Mouse (Mus musculus): ENCODE data around the gene Stip1. TPM values are rescaled to one million over a fixed set of nuclear protein-coding genes. Genes with fewer than 3 reads are reported as not detected.
A peak's percentile ranks its signal among the peaks of the same experiment; 100 is the strongest.

Stip1 gene
- total RNA-seq, 1 experiment from 2014 or later: 257 TPM

- no peak for ATAC-seq (replicated peaks; ENCODE audit: low read depth, poor library complexity, severe bottlenecking)
These were observed 51.9 kb downstream of the Stip1 start for GRCm38 (mm10) chr19:6987904-6988285.

GRCm38 (mm10) chr19:6987061-6987903 is 52.5 kb downstream of the Stip1 start, which contains the start of gene Vegfb:
Gene Vegfb, minus strand, starts transcription at chr19:6987651.
- ATAC-seq (replicated peaks; ENCODE audit: low read depth, poor library complexity, severe bottlenecking): peak; percentile 27

GRCm38 (mm10) chr19:6985951-6986708 is 53.6 kb downstream of the Stip1 start:
- no peak for ATAC-seq (replicated peaks; ENCODE audit: low read depth, poor library complexity, severe bottlenecking)

DNA sequence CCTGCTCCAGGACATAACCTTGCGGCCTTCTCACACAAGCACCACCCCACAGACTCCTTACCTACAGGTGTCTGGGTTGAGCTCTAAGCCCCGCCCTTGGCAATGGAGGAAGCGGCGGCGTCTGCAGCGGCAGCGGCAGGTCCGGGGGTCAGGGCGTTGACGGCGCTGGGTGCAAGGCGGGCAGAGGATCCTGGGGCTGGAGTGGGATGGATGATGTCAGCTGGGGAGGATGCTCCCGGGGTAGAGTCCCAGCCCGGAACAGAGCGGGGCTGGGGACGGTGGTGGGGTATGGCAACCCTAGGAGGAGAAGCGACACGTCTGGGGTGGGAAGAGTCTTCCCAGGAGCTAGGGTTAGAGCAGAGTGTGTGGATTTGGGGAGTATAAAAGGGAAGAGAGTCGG is 54.5 kb downstream of the Stip1 start:
- ATAC-seq (replicated peaks; ENCODE audit: low read depth, poor library complexity, severe bottlenecking): no peak

GRCm38 (mm10) chr19:6983621-6984020 is 56.1 kb downstream of the Stip1 start:
- ATAC-seq (replicated peaks; ENCODE audit: low read depth, poor library complexity, severe bottlenecking): no peak

- no peak for ATAC-seq (replicated peaks; ENCODE audit: low read depth, poor library complexity, severe bottlenecking)
These were observed 58.3 kb downstream of the Stip1 start for GRCm38 (mm10) chr19:6981465-6981864.

- peak; percentile 53 for ATAC-seq (replicated peaks; ENCODE audit: low read depth, poor library complexity, severe bottlenecking)
These were observed 59.2 kb downstream of the Stip1 start, which contains the start of gene Fkbp2 for GRCm38 (mm10) chr19:6980381-6981093. Gene Fkbp2, minus strand, starts transcription at chr19:6980501.

DNA sequence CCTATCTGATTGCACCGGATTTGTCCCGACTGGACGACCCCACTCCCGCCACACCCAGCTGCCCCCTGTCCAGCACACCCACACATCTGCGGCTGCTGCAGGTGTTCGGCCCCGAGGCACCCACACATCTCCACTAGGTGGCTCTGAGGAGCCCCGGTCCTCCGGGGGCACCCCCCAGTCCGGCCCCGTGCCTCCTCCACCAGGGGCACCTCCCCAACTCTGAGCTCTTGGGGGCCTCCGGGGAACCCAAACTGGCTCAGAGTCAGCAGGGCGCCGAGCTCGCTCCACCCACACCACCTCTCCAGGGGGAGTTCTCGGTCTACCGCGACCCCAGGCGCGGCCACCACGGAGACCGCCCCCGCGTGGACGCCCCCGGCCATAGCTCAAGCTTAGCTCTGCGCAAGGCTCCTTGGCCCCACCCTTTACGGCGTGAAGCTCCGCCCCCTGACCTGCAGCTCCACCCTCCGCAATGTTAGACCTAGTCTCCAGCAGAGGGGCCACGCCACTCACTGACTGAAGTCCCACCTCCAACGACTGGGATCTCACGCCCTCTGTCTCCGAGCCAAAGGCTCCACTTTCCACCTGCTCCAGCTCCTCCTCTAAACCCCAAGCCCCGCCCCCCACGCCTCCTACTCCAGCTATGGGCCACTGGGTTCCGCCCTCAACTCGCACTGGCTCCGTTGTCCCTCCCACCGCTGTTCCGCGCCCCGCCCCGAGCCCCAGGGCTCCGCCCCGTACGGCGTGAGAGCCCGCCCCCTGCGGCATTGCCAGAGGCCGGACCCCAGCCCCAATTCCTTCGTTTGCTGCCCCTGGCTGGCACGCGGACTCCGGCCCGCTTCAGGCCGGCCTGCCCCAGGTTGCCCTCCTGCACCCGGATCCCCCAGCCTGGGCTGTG is 60.0 kb downstream of the Stip1 start:
- ATAC-seq (replicated peaks; ENCODE audit: low read depth, poor library complexity, severe bottlenecking): peak; percentile 79

GRCm38 (mm10) chr19:6979001-6979479 is 60.7 kb downstream of the Stip1 start:
- no peak for ATAC-seq (replicated peaks; ENCODE audit: low read depth, poor library complexity, severe bottlenecking)

GRCm38 (mm10) chr19:6978639-6978974 is 61.2 kb downstream of the Stip1 start:
- no peak for ATAC-seq (replicated peaks; ENCODE audit: low read depth, poor library complexity, severe bottlenecking)

DNA sequence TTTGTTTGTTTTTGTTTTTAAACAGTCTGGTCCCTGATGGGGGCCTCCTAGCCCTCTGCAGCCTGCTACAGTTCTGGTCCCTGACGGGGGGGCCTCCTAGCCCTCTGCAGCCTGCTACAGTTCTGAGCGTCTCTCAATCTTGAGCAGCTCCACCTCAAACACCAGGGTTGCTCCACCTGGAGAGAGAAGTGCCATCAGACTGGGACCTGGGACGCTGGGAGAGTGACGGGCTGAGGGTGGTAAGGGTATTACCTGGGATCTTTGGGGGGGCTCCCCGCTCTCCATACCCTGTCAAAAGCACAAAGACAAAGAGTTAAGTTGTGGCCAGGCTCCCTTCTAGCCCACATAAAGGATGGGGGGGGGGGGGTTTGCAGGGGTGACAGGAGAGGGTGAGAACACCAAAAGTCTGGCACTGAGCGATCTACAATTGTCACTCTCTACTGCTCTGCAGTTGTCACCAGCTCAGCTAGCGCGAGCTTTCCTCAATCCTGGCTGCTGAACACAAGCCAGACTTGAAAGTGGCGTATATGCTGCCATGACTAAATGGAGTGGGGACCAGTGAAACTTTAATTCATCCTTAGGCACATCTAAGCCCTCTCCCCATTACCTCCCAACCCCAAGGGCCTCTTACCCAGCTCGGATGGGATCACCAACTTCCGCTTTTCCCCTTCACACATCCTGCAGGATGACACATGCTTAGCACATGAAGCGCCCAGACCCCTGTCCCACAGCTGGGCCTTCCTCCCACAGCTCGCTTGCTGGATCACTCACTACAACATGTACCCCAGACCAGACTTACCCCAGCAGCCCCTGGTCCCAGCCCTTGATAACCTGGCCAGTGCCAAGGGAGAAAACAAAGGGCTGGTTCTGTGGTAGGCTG is 61.8 kb downstream of the Stip1 start:
- ATAC-seq (replicated peaks; ENCODE audit: low read depth, poor library complexity, severe bottlenecking): no peak

DNA sequence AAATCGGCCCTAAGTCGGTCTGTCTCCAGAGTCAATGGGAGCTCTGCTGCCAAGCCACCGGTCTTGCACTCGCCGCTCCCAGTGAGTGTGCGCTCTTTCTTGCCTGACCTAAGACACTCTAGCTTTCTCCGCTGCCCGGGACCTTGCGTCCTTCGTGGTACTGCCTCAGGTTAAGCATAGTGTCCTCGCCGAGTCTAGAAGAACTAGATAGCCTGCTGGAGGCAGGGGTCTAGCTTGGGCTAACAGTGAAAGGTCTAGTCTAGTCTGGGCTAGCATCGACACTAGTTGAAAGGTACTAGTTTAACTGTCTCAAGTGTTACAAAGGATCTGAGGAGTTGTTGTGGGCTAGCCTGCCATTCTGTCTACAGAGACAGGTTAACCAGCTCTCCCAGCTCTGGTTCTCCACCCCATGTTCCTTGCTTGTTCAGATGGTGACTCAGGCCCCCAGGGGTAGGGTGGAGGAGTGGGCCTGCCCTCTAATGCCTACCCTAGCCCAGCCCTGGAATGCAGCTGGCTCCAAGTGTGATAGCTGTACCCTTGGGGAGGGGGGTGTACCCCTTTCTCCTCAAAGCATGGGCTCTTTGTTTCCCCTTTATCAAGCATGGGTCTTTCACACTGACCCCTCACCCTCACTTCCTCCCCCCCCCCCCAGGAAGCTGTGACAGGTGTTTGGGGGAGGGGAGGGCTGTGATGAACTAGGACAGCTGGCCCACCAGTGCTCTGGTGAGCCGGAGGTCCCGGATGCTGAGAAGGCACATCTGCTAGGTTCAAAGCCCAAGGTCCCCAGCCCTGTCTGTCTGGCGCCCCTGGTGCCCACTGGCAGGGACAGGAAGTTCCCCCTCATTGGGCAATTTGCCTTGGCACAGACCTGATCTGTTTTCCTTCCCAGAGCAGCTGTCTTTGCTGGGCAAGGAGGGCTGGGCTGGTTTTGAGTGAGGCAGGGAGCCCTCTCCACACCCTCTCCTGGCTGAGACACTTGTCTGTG is 63.9 kb downstream of the Stip1 start, which contains the start of gene Plcb3:
Gene Plcb3, minus strand, starts transcription at position 934 of the 985 bp plus-strand sequence.
- ATAC-seq (replicated peaks; ENCODE audit: low read depth, poor library complexity, severe bottlenecking): peak; percentile 16

- ATAC-seq (replicated peaks; ENCODE audit: low read depth, poor library complexity, severe bottlenecking): peak; percentile 69
These were observed 65.3 kb downstream of the Stip1 start, which contains the start of gene Ppp1r14b for GRCm38 (mm10) chr19:6974211-6975205. Gene Ppp1r14b, plus strand, starts transcription at chr19:6974968.

- ATAC-seq (replicated peaks; ENCODE audit: low read depth, poor library complexity, severe bottlenecking): no peak
These were observed 66.1 kb downstream of the Stip1 start for GRCm38 (mm10) chr19:6973581-6974190.

GRCm38 (mm10) chr19:6972247-6972917 is 67.4 kb downstream of the Stip1 start:
- no peak for ATAC-seq (replicated peaks; ENCODE audit: low read depth, poor library complexity, severe bottlenecking)

Data from common myeloid progenitor, adult 5-6 weeks (primary cell).